Mouse (Mus musculus) intestine, postnatal 0 days (tissue): ENCODE data around the gene Kdm5a. TPM values are rescaled to one million over a fixed set of nuclear protein-coding genes. Genes with fewer than 3 reads are reported as not detected.

Experiments
- ATAC-seq: fragments of 200-750 bp; cut with Nextera tagmentation; 2 replicates; pipeline ENCODE4 v1.8.0; 2017; ENCODE audit warnings: mild to moderate bottlenecking, moderate TSS enrichment, moderate library complexity
- H3K27ac ChIP-seq: fragments of 300-500 bp; sonication (generic); 2 replicates; pipeline ENCODE4 v1.5.1; 2014; ENCODE audit warnings: mild to moderate bottlenecking, low read depth, low read length, moderate library complexity
- H3K27me3 ChIP-seq: fragments of 300-500 bp; sonication (generic); replicated peaks from 2 replicates; pipeline ENCODE4 v1.6.1; 2014; ENCODE audit warnings: low read length, mixed read lengths; ENCODE audit not compliant: control insufficient read depth, insufficient read depth
- H3K36me3 ChIP-seq: fragments of 300-500 bp; sonication (generic); 2 replicates; pipeline ENCODE4 v1.6.1; 2014; ENCODE audit warnings: mild to moderate bottlenecking, moderate library complexity; ENCODE audit not compliant: control insufficient read depth, insufficient read depth
- H3K4me1 ChIP-seq: fragments of 300-500 bp; sonication (generic); replicated peaks from 2 replicates; pipeline ENCODE4 v1.6.1; 2014; ENCODE audit warnings: antibody characterized with exemption, low read length, mixed read lengths; ENCODE audit not compliant: control insufficient read depth, insufficient read depth
- H3K4me2 ChIP-seq: fragments of 300-500 bp; sonication (generic); replicated peaks from 2 replicates; pipeline ENCODE4 v1.6.1; 2014; ENCODE audit warnings: low read depth, mild to moderate bottlenecking, moderate library complexity
- H3K4me3 ChIP-seq: fragments of 300-500 bp; sonication (generic); 2 replicates; pipeline ENCODE4 v1.5.1; 2014; ENCODE audit warnings: low read depth, low read length
- H3K9ac ChIP-seq: fragments of 300-500 bp; sonication (generic); 2 replicates; pipeline ENCODE4 v1.6.1; 2014; ENCODE audit warnings: mild to moderate bottlenecking, low read depth, low read length
- H3K9me3 ChIP-seq: fragments of 300-500 bp; sonication (generic); 2 replicates; pipeline ENCODE4 v1.6.1; 2016; ENCODE audit warnings: mixed run types; ENCODE audit not compliant: control insufficient read depth
- CTCF ChIP-seq: sonication (generic); IDR thresholded peaks from 2 replicates; pipeline ENCODE4 v1.5.1; 2016; ENCODE audit warnings: low read depth, mild to moderate bottlenecking, control low read depth, antibody characterized with exemption, moderate library complexity
- WGBS: fragments of 180-500 bp; shearing (Covaris S2); extraction: QIAGEN DNeasy Blood & Tissue Kit; methylation state at CpG from one replicate; pipeline ENCODE4 v1.1.7; 2014; 5-methylcytosine and 5-hydroxymethylcytosine counted together
- polyA plus RNA-seq: library from polyadenylated mRNA; unstranded; fragments of >200 nt; fragmentation: Nextera tagmentation; extraction: Ambion mirVana; gene quantifications from 2 replicates; pipeline ENCODE4 v1.2.1, GENCODE M21; 2015

The Kdm5a gene
- polyA plus RNA-seq, 1 experiment from 2014 or later = 20.2 TPM

GRCm38 (mm10) chr6:120343992-120344391, 19.9 kb upstream of the Kdm5a start:
- Histone ChIP-seq H3K27me3 (no peaks in the 10 kb centered on the region), H3K4me3 (no peak overlapping the region), H3K36me3 (peaks cover 32% of the 10 kb centered on the region), H3K9ac (no peak overlapping the region), H3K4me1 (no peaks in the 10 kb centered on the region), H3K9me3 (no peaks in the 10 kb centered on the region), H3K4me2 (no peak overlapping the region), H3K27ac (no peak overlapping the region)
- ATAC-seq = no peak
- no peak for TF ChIP-seq CTCF
- 70% methylated on average over 1 of the region's 1 CpGs for WGBS

GRCm38 (mm10) chr6:120349018-120349417, 14.9 kb upstream of the Kdm5a start:
- H3K4me3 ChIP-seq = no peak overlapping the region
- H3K4me1 ChIP-seq = no peaks in the 10 kb centered on the region
- no peak overlapping the region for H3K4me2 ChIP-seq
- no peak overlapping the region for H3K27ac ChIP-seq
- H3K9ac ChIP-seq = no peak overlapping the region
- H3K27me3 ChIP-seq = no peaks in the 10 kb centered on the region
- H3K9me3 ChIP-seq = no peaks in the 10 kb centered on the region
- peaks cover 29% of the 10 kb centered on the region for H3K36me3 ChIP-seq
- no peak for TF ChIP-seq CTCF
- no peak for ATAC-seq
- 86% methylated on average over 3 of the region's 3 CpGs for WGBS

DNA sequence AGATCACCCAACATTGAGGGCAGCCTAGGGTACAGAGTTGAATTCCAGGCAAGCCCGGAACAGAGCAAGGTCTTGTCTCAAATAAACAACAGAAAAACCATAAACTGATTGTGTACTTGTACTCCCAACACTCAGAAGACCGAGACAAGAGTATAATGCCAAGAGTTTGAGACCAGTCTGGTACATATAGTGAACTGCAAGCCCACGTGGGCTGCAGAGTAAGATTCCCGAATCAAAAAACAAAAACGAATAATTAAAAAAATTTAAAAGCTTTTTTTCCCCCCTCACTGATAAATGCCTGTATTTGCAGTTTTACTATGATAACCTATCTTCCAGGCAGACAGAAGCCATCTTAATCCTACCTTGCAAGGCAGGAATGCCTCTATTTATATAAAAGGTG, 7.4 kb upstream of the Kdm5a start:
- TF ChIP-seq CTCF = no peak
- peaks cover 4% of the 10 kb centered on the region; the same call in 1 of the 2 replicates for H3K36me3 ChIP-seq
- no peaks in the 10 kb centered on the region for H3K9me3 ChIP-seq
- H3K4me2 ChIP-seq = peak overlapping the region; percentile 77
- no peaks in the 10 kb centered on the region for H3K27me3 ChIP-seq
- peak overlapping the region; percentile 83 for H3K27ac ChIP-seq
- 11% methylated on average over 5 of the region's 5 CpGs for WGBS
- peak overlapping the region; percentile 65 for H3K4me3 ChIP-seq
- peak overlapping the region; percentile 65 for H3K9ac ChIP-seq
- ATAC-seq = no peak
- H3K4me1 ChIP-seq = no peaks in the 10 kb centered on the region

GRCm38 (mm10) chr6:120356951-120357945, 6.7 kb upstream of the Kdm5a start:
- Histone ChIP-seq H3K27me3 (no peaks in the 10 kb centered on the region), H3K4me2 (peak overlapping the region; percentile 77), H3K9ac (peak overlapping the region; percentile 65), H3K36me3 (peaks cover 4% of the 10 kb centered on the region; the same call in 1 of the 2 replicates), H3K9me3 (no peaks in the 10 kb centered on the region), H3K27ac (peak overlapping the region; percentile 83), H3K4me1 (no peaks in the 10 kb centered on the region), H3K4me3 (peak overlapping the region; percentile 65)
- under 1% methylated on average over 31 of the region's 31 CpGs for WGBS
- ATAC-seq = peak; percentile 96
- TF ChIP-seq CTCF = peak; percentile 44

DNA sequence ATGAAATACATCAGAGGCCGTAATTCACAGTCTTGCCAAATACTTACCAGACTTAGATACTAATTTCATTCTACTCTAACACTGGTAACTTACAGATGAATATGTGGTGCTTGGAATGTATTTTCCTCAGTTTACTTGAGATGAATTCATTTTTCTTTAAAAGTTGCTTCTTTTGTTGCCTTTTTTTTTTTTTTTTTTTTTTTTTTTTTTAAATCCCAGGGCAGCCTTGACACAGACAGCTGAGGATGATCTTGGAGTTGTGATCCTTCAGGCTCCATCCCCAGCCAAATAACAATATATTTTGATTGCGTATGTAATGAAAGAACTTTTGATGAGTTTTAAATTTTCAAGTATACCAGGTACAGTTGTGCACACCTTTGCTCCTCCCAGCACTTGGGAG, 1.8 kb upstream of the Kdm5a start:
- Histone ChIP-seq H3K27me3 (no peaks in the 10 kb centered on the region), H3K36me3 (no peaks in the 10 kb centered on the region), H3K4me3 (no peak overlapping the region), H3K4me2 (no peak overlapping the region), H3K9ac (no peak overlapping the region), H3K27ac (no peak overlapping the region), H3K9me3 (no peaks in the 10 kb centered on the region), H3K4me1 (peaks cover 5% of the 10 kb centered on the region; the same call in 1 of the 2 replicates)
- ATAC-seq = no peak
- no peak for TF ChIP-seq CTCF
- 98% methylated on average over 2 of the region's 2 CpGs for WGBS
